Comparison of ENCODE assay signal across 32 mouse cellular contexts in genomic region chr8:116552778-116553177, GRCm38 (mm10). TPM values are rescaled to one million over a fixed set of nuclear protein-coding genes. Genes with fewer than 3 reads are reported as not detected.
A peak's percentile ranks its signal among the peaks of the same experiment; 100 is the strongest.
DNase-seq lines count a peak whose midpoint lies in the region; ATAC-seq and TF ChIP-seq lines count a peak whose summit lies in the region.
"Had no signal": no experiment of that assay in that cellular context is flagged by ENCODE, and none has a peak within 500 bp of the region (broad histone marks: within the 10 kb centered on the region; RNA-seq: fewer than 3 reads in every experiment).

No protein-coding gene starts in this region.

- no peak for TF ChIP-seq RAD21 in CH12.LX (IDR thresholded peaks at IDR 0.05; ENCODE audit: low read depth, low read length)

- in situ Hi-C loops in CH12.LX (cut with MboI; ENCODE audit: low pct_ligation_motif_present, low pct_unique_long_range_greater_than_20kb, low sequenced_read_pairs): no loop called here

- peaks cover 13 to 17% of the 10 kb centered on the region in 2 experiments for H3K4me1 ChIP-seq in CH12.LX (ENCODE audit: control insufficient read depth in 1 of 2, insufficient read depth in 2 of 2)
- no peaks in the 10 kb centered on the region for H3K4me1 ChIP-seq in limb, embryonic 10.5 days
- H3K4me1 ChIP-seq in forebrain, embryonic 11.5 days (replicated peaks; ENCODE audit: control insufficient read depth, insufficient read depth, low read length): no peaks in the 10 kb centered on the region
- H3K4me1 ChIP-seq: embryonic facial prominence, embryonic 12.5 days; embryonic facial prominence, embryonic 15.5 days; forebrain, embryonic 12.5 days; forebrain, embryonic 15.5 days; heart, embryonic 12.5 days; heart, embryonic 15.5 days; hindbrain, embryonic 10.5 days; hindbrain, embryonic 13.5 days had no signal

- H3K27me3 ChIP-seq in CH12.LX (replicated peaks): no peaks in the 10 kb centered on the region
- no peaks in the 10 kb centered on the region for H3K27me3 ChIP-seq in limb, embryonic 10.5 days (ENCODE audit: low read depth, poor library complexity, severe bottlenecking)
- no peaks in the 10 kb centered on the region for H3K27me3 ChIP-seq in forebrain, embryonic 11.5 days (ENCODE audit: control insufficient read depth, insufficient read depth, low read length)
- H3K27me3 ChIP-seq: embryonic facial prominence, embryonic 12.5 days; embryonic facial prominence, embryonic 15.5 days; forebrain, embryonic 12.5 days; forebrain, embryonic 15.5 days; heart, embryonic 12.5 days; heart, embryonic 15.5 days; hindbrain, embryonic 13.5 days had no signal

- H3K27ac ChIP-seq in CH12.LX (ENCODE audit: insufficient read depth, low read depth) (peak overlapping the region; percentile 44; the same call in 1 of the 2 replicates), macrophage (peak overlapping the region; percentile 61)
- no peak overlapping the region for H3K27ac ChIP-seq in limb, embryonic 10.5 days
- H3K27ac ChIP-seq in forebrain, embryonic 11.5 days (ENCODE audit: low read depth, low read length): no peak overlapping the region
- H3K27ac ChIP-seq: embryonic facial prominence, embryonic 12.5 days; embryonic facial prominence, embryonic 15.5 days; forebrain, embryonic 12.5 days; forebrain, embryonic 15.5 days; heart, embryonic 15.5 days; hindbrain, embryonic 10.5 days; hindbrain, embryonic 13.5 days had no signal

- TF ChIP-seq POLR2A in CH12.LX (IDR thresholded peaks at IDR 0.05; ENCODE audit: low read depth, low read length): no peak

- peak; percentile 5 for DNase-seq in heart, adult 11 months
- DNase-seq in heart, adult 9 months (ENCODE audit: low spot score in 2 of 2): no peak
- peak; percentile 54 for DNase-seq in CH12.LX (ENCODE audit: extremely low read depth)
- no peak for DNase-seq in limb, embryonic 10.5 days (ENCODE audit: low spot score)
- DNase-seq in adrenal gland, postnatal 36 days: no peak
- DNase-seq in forebrain, embryonic 11.5 days (ENCODE audit: low spot score): no peak
- no peak for DNase-seq in right cerebral cortex, postnatal 25 days
- DNase-seq: adrenal gland, postnatal 14 days; B cell, adult 2 months; cerebellum, adult 9-11 months; gastrocnemius, postnatal 10 days; gastrocnemius, postnatal 36 days; heart, postnatal 10 days; heart, postnatal 36 days had no signal

- no peak overlapping the region for H3K4me2 ChIP-seq in CH12.LX (ENCODE audit: insufficient read depth, low read depth, poor library complexity, severe bottlenecking)
- no peak overlapping the region for H3K4me2 ChIP-seq in forebrain, embryonic 11.5 days (ENCODE audit: low read depth, low read length, severe bottlenecking)
- H3K4me2 ChIP-seq: embryonic facial prominence, embryonic 12.5 days; embryonic facial prominence, embryonic 15.5 days; forebrain, embryonic 12.5 days; forebrain, embryonic 15.5 days; heart, embryonic 12.5 days; heart, embryonic 15.5 days; hindbrain, embryonic 13.5 days had no signal

- H3K9me3 ChIP-seq in CH12.LX (replicated peaks; ENCODE audit: low read length): peaks cover 4% of the 10 kb centered on the region
- no peaks in the 10 kb centered on the region for H3K9me3 ChIP-seq in limb, embryonic 10.5 days (replicated peaks)
- H3K9me3 ChIP-seq in forebrain, embryonic 11.5 days (ENCODE audit: control insufficient read depth, low read length): no peaks in the 10 kb centered on the region
- H3K9me3 ChIP-seq: embryonic facial prominence, embryonic 12.5 days; embryonic facial prominence, embryonic 15.5 days; forebrain, embryonic 12.5 days; forebrain, embryonic 15.5 days; heart, embryonic 15.5 days; hindbrain, embryonic 10.5 days; hindbrain, embryonic 13.5 days had no signal

- no peak; the same call in 1 of the 2 replicates for TF ChIP-seq EP300 in CH12.LX (IDR thresholded peaks at IDR 0.05; ENCODE audit: low read length)

- no peaks in the 10 kb centered on the region for H3K36me3 ChIP-seq in CH12.LX (replicated peaks in 1 of 2; ENCODE audit: control insufficient read depth in 1 of 2, insufficient read depth in 1 of 2, low read length in 1 of 2)
- H3K36me3 ChIP-seq in macrophage (ENCODE audit: inconsistent target): no peaks in the 10 kb centered on the region
- H3K36me3 ChIP-seq in limb, embryonic 10.5 days: no peaks in the 10 kb centered on the region
- no peaks in the 10 kb centered on the region for H3K36me3 ChIP-seq in forebrain, embryonic 11.5 days (ENCODE audit: control insufficient read depth, insufficient read depth, low read length)
- H3K36me3 ChIP-seq: embryonic facial prominence, embryonic 12.5 days; embryonic facial prominence, embryonic 15.5 days; forebrain, embryonic 12.5 days; forebrain, embryonic 15.5 days; heart, embryonic 12.5 days; heart, embryonic 15.5 days; hindbrain, embryonic 10.5 days; hindbrain, embryonic 13.5 days had no signal

- ATAC-seq in forebrain, embryonic 11.5 days (replicated peaks; ENCODE audit: low FRiP score): no peak
- ATAC-seq: forebrain, embryonic 15.5 days; hindbrain, embryonic 16.5 days; intestine, postnatal 0 days had no signal

- H3K79me2 ChIP-seq in CH12.LX (replicated peaks; ENCODE audit: control insufficient read depth, extremely low read depth, insufficient read depth, poor library complexity, severe bottlenecking) (no peaks in the 10 kb centered on the region), macrophage (ENCODE audit: inconsistent target) (no peaks in the 10 kb centered on the region)

- dilution Hi-C loops in CH12.LX (cut with MboI; ENCODE audit: extremely low pct_ligation_motif_present, extremely low pct_unique_long_range_greater_than_20kb, low sequenced_read_pairs): no loop called here

- H3K4me3 ChIP-seq in CH12.LX (replicated peaks in 1 of 3; ENCODE audit: low read depth in 2 of 3, low read length in 2 of 3, poor library complexity in 1 of 3) (no peak overlapping the region), macrophage (ENCODE audit: inconsistent target) (no peak overlapping the region)
- no peak overlapping the region for H3K4me3 ChIP-seq in limb, embryonic 10.5 days
- no peak overlapping the region for H3K4me3 ChIP-seq in forebrain, embryonic 11.5 days (ENCODE audit: low read depth, low read length)
- H3K4me3 ChIP-seq: embryonic facial prominence, embryonic 12.5 days; embryonic facial prominence, embryonic 15.5 days; forebrain, embryonic 12.5 days; forebrain, embryonic 15.5 days; heart, embryonic 12.5 days; heart, embryonic 15.5 days; hindbrain, embryonic 10.5 days; hindbrain, embryonic 13.5 days had no signal

- H3K9ac ChIP-seq in CH12.LX (ENCODE audit: insufficient read depth, low read depth): no peak overlapping the region
- no peak overlapping the region for H3K9ac ChIP-seq in forebrain, embryonic 11.5 days (ENCODE audit: low read length)
- H3K9ac ChIP-seq: embryonic facial prominence, embryonic 12.5 days; embryonic facial prominence, embryonic 15.5 days; forebrain, embryonic 12.5 days; forebrain, embryonic 15.5 days; heart, embryonic 12.5 days; heart, embryonic 15.5 days; hindbrain, embryonic 13.5 days had no signal

- WGBS in macrophage (ENCODE audit: missing documents): 65% methylated on average over 3 of the region's 3 CpGs
- 86% methylated on average over 3 of the region's 3 CpGs for WGBS in limb, embryonic 10.5 days
- 96% methylated on average over 3 of the region's 3 CpGs for WGBS in forebrain, embryonic 11.5 days

- TF ChIP-seq CTCF in CH12.LX (conservative IDR thresholded peaks at IDR 0.05 in 1 of 2, IDR thresholded peaks at IDR 0.05 in 1 of 2; ENCODE audit: low read depth in 2 of 2, low read length in 2 of 2): no peak

TF ChIP-seq in CH12.LX, 34 proteins besides CTCF, POLR2A, EP300 and RAD21:
- peak; percentile 74 for TF ChIP-seq IRF4 (IDR thresholded peaks at IDR 0.05; ENCODE audit: low read depth, low read length)
- no peak for TF ChIP-seq MXI1 (IDR thresholded peaks at IDR 0.05; ENCODE audit: low read depth, low read length)
- TF ChIP-seq ELF1 (IDR thresholded peaks at IDR 0.05; ENCODE audit: low read depth, low read length): peak; percentile 71
- no peak for TF ChIP-seq TBP (conservative IDR thresholded peaks at IDR 0.05; ENCODE audit: low read depth, low read length)
- no peak for TF ChIP-seq MAFK (IDR thresholded peaks at IDR 0.05; ENCODE audit: insufficient replicate concordance, low read length)
- peak; percentile 61; the same call in 1 of the 2 replicates for TF ChIP-seq JUND (conservative IDR thresholded peaks at IDR 0.05; ENCODE audit: low read depth, low read length)
- TF ChIP-seq SMC3 (IDR thresholded peaks at IDR 0.05; ENCODE audit: low read depth, low read length): no peak
- 0 out of 2 replicates have a peak, but pooled peaks have one; percentile 7 for TF ChIP-seq JUN (IDR thresholded peaks at IDR 0.05; ENCODE audit: insufficient read depth, low read depth, low read length)

RNA-seq across cellular contexts. Expression of gene Dynlrb2, which starts 48.0 kb away (rescaled TPM):
- total RNA-seq in CH12.LX (2012; rRNA removed) (0.34 TPM in 1 of 2 replicates, not detected in the other), CH12.LX (2014; rRNA removed) (not detected in 2 replicates)
- polyA plus RNA-seq in CH12.LX (2012; ENCODE audit: insufficient read length, low read depth) (0.49 TPM in 1 of 2 replicates, not detected in the other), macrophage (2018) (not detected in 3 replicates)
- total RNA-seq in macrophage (2018; cell fraction: chromatin; rRNA removed): not detected
- total RNA-seq in macrophage (2018; cell fraction: cytosol; rRNA removed): not detected
- not detected for total RNA-seq in macrophage (2018; cell fraction: nucleus; rRNA removed)
- 0.33 TPM in 1 of 2 replicates, not detected in the other for polyA plus RNA-seq in limb, embryonic 10.5 days (2016; fragmentation: Nextera tagmentation; extraction: Ambion mirVana)
- not detected for total RNA-seq in adrenal gland, postnatal 36 days (2021)
- 2.5 and 3.0 TPM in 2 replicates for polyA plus RNA-seq in forebrain, embryonic 11.5 days (2014; fragmentation: Nextera tagmentation; extraction: Ambion mirVana)
- total RNA-seq: adrenal gland, adult 2 months; adrenal gland, postnatal 14 days; common myeloid progenitor, adult 5-6 weeks; gastrocnemius, adult 18-20 months; gastrocnemius, postnatal 10 days; gastrocnemius, postnatal 36 days; granulocyte monocyte progenitor cell, adult 5-6 weeks; heart, adult 8-10 months; heart, postnatal 10 days; heart, postnatal 36 days; MEL had no signal
- polyA plus RNA-seq: adrenal gland, adult 2 months; heart, embryonic 12.5 days; inflammation-experienced regulatory T-cells, adult 6 months; intestine, postnatal 0 days had no signal

Comparison
In these comparisons a context has a peak if more than half of its experiments do, and no peak if none do; other contexts are left out.
1. DNase-seq: peak in heart, adult 11 months (single experiment) and CH12.LX (single experiment); none in heart, adult 9 months (0 of 2), limb, embryonic 10.5 days (single experiment), adrenal gland, postnatal 36 days (0 of 2), forebrain, embryonic 11.5 days (single experiment) and right cerebral cortex, postnatal 25 days (single experiment).
2. H3K27ac ChIP-seq: peak in CH12.LX (single experiment) and macrophage (single experiment); none in limb, embryonic 10.5 days (single experiment) and forebrain, embryonic 11.5 days (single experiment).